Mouse (Mus musculus): ENCODE measurements around the gene Rtl5. TPM values are rescaled to one million over a fixed set of nuclear protein-coding genes. Genes with fewer than 3 reads are reported as not detected.

The Rtl5 gene
- polyA plus RNA-seq, 1 experiment from 2014 or later = 8.5 TPM

DNA sequence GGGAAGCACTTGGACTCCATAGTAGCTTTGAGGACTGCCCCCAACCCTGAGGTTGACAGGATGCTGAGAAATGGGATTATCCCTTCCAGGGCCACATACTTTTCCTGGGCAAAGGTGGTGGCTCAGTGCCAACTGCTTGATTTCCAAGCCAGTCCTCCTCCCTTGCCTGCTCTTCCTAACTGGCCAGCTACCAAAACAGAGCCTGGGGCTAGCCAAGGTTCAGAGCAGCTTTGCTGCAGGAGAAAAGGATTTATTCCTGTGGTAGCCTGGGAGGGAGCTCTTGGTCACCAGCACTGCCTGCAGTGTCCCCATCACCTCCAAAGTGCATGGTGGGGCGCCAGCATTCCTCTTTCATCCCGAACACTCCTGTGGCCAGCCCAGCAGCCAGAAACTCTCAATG is 33.6 kb downstream of the Rtl5 start:
- CTCF ChIA-PET = interaction anchor here (1.0 to 1.3 kb wide), 6 partner anchors 15 to 234 kb away, joined by 3 to 4 read pairs (median 3); no protein-coding TSS in a partner anchor
- TF ChIP-seq CTCF (IDR thresholded peaks at IDR 0.05) = no peak
- POLR2A ChIA-PET = no interaction called here
- in situ Hi-C loops (cut with MboI; ENCODE audit: low pct_unique_long_range_greater_than_20kb) = no loop called here
- H3K27me3 ChIP-seq = no peaks in the 10 kb centered on the region
- DNase-seq (ENCODE audit: low read depth, low spot score) (no peak), ATAC-seq (peak; percentile 51)

DNA sequence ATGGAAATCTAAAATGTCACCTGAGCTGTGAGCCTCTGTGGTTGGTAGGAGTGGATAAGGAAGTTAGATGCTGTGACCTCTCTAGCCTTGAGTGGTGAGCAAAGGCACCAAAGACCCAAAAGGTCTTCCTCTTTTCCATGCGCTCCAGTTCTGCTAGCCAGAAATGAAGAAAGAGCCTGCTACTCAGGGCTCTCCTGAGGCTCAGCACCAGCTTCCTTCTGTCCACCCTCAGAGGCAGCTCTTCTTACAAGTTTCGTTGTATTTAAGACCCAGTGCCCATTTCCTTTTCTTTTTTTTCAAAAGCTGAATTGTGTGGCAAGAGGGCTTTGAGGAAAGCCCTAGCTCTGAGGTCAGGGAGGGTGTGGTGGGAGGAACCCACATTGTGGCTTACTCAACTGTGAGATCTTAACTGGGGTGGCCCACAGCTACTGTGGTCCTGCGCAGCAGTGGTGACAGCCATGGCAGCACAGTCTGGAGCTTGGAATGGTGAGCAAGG is 34.2 kb downstream of the Rtl5 start:
- POLR2A ChIA-PET = no interaction called here
- in situ Hi-C loops (cut with MboI; ENCODE audit: low pct_unique_long_range_greater_than_20kb) = no loop called here

DNA sequence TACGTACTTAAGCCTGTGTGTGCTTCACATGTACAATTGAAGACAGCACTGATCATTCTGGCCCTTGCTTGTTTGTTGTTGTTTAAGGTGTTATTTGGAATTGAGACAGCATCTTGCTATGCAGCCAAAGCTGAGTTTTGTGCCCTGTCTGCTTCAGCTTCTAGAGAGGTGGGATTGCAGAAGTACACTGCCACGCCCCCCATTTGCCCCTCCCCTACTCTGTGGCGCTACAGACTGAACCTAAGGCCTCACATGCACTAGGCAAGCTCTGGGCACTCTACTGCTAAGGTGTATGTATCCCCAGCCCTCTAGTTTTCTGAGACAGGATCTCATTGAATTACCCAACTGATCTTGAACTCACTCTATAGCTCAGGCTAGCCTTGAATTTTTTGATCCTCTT is 35.4 kb downstream of the Rtl5 start:
- ChIA-PET POLR2A (no interaction called here), CTCF (no interaction called here)
- no peaks in the 10 kb centered on the region for H3K27me3 ChIP-seq
- in situ Hi-C loops (cut with MboI; ENCODE audit: low pct_unique_long_range_greater_than_20kb) = no loop called here
- ATAC-seq = no peak
- no peak for DNase-seq (ENCODE audit: low read depth, low spot score)
- no peak for TF ChIP-seq CTCF (IDR thresholded peaks at IDR 0.05)

More for the DNA sequence above, 34.2 kb downstream of the Rtl5 start:
- ATAC-seq = no peak
- no peak for TF ChIP-seq CTCF (IDR thresholded peaks at IDR 0.05)
- CTCF ChIA-PET = interaction anchor here (1.0 to 1.3 kb wide), 5 partner anchors 14 to 86 kb away, joined by 3 to 4 read pairs (median 3); no protein-coding TSS in a partner anchor
- DNase-seq (ENCODE audit: low read depth, low spot score) = no peak
- no peaks in the 10 kb centered on the region for H3K27me3 ChIP-seq

DNA sequence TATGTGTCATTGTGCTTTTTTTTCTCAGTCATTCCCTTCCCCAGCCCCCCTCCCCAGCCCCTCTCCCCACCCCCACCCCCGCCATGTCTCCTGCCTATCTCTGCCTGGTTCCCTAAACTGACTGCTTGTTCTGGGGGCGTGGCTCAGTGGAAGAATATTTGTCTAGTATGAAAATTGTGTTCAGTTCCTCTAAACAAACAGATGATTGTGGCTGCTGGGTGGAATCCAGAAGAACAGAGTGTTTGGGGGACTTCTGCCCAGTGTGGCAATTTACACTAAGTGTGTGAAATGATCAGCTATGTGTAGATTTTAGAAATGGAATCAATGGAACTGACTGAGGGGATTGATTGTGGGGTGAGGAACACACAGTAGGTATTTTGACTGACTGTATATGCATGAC is 37.5 kb downstream of the Rtl5 start:
- no peak for DNase-seq (ENCODE audit: low read depth, low spot score)
- H3K27me3 ChIP-seq = no peaks in the 10 kb centered on the region
- in situ Hi-C loops (cut with MboI; ENCODE audit: low pct_unique_long_range_greater_than_20kb) = no loop called here
- ATAC-seq = no peak
- ChIA-PET CTCF (interaction anchor here (1.0 kb wide), 1 partner anchor 18 kb away, joined by 3 read pairs; no protein-coding TSS in a partner anchor), POLR2A (no interaction called here)
- no peak for TF ChIP-seq CTCF (IDR thresholded peaks at IDR 0.05)

DNA sequence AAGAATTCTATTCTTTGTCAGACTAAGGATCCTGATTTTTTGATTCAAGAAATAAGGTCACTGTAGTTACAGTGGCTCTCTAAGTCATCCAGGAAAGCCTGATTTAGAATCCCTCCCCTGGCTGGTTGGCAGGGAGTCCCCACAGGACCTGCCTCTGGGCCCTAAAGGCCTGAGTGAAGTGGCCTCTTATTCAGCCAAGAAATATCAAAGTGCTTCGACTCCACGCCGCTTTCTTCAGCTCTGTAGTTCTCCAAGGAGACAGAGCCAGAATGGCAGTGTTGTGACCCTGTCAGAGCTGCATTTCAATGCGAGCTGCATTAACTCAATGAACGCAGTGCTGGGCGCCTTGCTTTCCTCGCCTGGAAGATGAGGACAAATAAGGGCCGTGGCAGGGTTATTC is 38.7 kb downstream of the Rtl5 start:
- ChIA-PET POLR2A (no interaction called here), CTCF (no interaction called here)
- TF ChIP-seq CTCF (IDR thresholded peaks at IDR 0.05) = no peak
- ATAC-seq (no peak), DNase-seq (ENCODE audit: low read depth, low spot score) (no peak)
- H3K27me3 ChIP-seq = no peaks in the 10 kb centered on the region
- in situ Hi-C loops (cut with MboI; ENCODE audit: low pct_unique_long_range_greater_than_20kb) = no loop called here

DNA sequence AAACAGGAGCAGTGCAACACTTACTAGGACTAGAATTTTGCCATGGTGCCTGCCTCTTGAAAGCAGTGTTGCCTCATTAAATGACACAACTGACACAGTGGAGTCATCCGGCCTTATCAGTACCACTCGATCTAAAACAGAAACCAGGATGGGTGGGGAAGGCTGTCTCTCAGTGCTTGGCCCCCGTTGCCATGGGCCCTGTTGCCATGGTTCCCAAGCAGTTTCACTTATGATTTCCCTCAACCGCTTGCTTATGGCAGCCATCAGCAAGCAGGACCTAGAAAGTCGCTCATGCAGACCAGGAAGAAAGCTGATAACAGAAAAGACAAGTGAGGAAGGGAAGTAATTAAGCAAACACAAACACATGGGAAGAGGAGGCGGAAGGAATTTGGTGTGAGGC is 39.3 kb downstream of the Rtl5 start:
- ATAC-seq (no peak), DNase-seq (ENCODE audit: low read depth, low spot score) (no peak)
- in situ Hi-C loops (cut with MboI; ENCODE audit: low pct_unique_long_range_greater_than_20kb) = no loop called here
- no peaks in the 10 kb centered on the region for H3K27me3 ChIP-seq
- TF ChIP-seq CTCF (IDR thresholded peaks at IDR 0.05) = no peak
- ChIA-PET CTCF (no interaction called here), POLR2A (no interaction called here)

DNA sequence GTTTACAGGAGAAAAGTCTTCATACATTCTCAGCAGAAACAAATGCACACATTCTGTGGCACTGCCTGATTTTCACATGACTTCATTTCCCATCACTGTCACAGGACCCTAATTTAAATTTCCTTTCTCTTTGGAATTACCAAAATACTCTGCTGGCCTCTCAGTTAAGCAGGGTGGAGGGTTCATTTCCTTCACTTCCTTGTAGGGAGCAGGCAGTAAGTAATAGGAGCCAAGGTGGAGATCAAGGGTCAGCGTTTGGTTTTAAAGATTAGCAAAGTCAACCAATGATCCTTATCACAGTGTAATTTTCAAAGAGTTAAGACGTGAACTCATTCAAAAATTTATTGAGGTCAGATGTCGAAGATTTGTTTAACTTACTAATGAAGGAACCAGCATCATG is 46.1 kb downstream of the Rtl5 start:
- no peak for TF ChIP-seq CTCF (IDR thresholded peaks at IDR 0.05)
- in situ Hi-C loops (cut with MboI; ENCODE audit: low pct_unique_long_range_greater_than_20kb) = no loop called here
- DNase-seq (ENCODE audit: low read depth, low spot score) (no peak), ATAC-seq (no peak)
- CTCF ChIA-PET = no interaction called here
- POLR2A ChIA-PET = no interaction called here
- H3K27me3 ChIP-seq = peaks cover 5% of the 10 kb centered on the region

DNA sequence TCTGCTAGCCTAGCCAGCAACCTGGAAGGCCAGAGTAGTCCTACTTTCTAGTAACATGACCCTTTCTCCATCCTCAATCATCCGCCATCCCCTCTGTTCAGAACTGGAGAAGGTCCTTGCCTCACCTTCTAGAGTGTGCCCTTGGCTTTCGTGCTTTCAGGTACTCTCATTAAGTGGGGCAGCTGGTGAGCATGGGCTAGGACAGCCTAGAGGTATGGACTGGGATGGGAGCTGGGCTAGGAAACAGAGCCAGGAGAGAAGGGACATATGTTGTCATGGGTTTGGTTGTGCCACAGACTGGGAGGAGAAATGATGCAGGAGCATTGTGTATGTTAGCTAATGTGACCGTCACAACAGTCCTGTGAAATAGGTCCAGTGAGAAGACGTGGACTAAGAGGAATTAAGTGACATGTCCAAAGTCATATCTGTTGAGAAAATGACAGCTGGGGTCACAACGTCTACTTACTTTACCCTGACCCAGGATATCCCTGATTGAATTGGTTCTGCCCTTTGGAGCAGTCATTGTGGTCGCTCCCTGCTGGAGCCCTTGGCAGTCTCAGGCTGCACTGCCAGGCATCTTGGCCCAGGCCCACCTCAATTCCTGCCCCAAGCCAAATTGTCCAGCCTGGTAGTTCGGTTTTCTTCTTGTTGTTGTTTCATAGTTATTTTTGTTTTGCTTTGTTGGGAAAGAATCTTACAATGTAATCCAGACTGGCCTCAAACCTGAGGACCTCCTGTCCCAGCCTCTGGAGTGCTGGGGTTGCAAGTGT is 51.4 kb downstream of the Rtl5 start:
- peaks cover 16% of the 10 kb centered on the region for H3K27me3 ChIP-seq
- DNase-seq (ENCODE audit: low read depth, low spot score) = no peak
- ChIA-PET POLR2A (interaction anchor here (1.1 kb wide), 1 partner anchor 41 kb away, joined by 4 read pairs; no protein-coding TSS in a partner anchor), CTCF (interaction anchor here (1.6 kb wide), 1 partner anchor 14 kb away, joined by 3 read pairs; no protein-coding TSS in a partner anchor)
- ATAC-seq = no peak
- no peak for TF ChIP-seq CTCF (IDR thresholded peaks at IDR 0.05)
- in situ Hi-C loops (cut with MboI; ENCODE audit: low pct_unique_long_range_greater_than_20kb) = no loop called here

DNA sequence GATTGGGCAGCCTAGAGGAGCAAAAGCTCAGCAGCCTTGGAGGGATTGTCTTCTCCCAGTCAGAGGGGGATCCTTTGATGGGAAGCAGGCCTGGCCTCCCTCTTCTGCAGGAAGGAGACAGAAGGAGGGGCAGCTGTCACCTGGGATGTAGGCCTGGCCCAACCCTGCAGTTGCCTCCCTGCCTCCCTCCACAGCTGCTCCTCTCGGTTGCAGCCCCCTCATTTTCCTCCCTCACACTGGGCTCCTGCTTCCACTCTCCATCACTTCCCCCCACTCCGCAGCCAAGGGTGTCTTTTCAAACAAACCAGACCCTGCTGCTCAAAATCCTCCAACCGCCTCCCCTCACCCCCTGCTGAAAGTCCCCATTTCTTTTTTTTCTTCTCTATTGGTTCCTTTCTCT is 52.2 kb downstream of the Rtl5 start:
- in situ Hi-C loops (cut with MboI; ENCODE audit: low pct_unique_long_range_greater_than_20kb) = no loop called here
- ChIA-PET POLR2A (interaction anchor here (1.1 kb wide), 1 partner anchor 40 kb away, joined by 4 read pairs; no protein-coding TSS in a partner anchor), CTCF (no interaction called here)
- DNase-seq (ENCODE audit: low read depth, low spot score) (no peak), ATAC-seq (no peak)
- TF ChIP-seq CTCF (IDR thresholded peaks at IDR 0.05) = no peak
- peaks cover 16% of the 10 kb centered on the region for H3K27me3 ChIP-seq

DNA sequence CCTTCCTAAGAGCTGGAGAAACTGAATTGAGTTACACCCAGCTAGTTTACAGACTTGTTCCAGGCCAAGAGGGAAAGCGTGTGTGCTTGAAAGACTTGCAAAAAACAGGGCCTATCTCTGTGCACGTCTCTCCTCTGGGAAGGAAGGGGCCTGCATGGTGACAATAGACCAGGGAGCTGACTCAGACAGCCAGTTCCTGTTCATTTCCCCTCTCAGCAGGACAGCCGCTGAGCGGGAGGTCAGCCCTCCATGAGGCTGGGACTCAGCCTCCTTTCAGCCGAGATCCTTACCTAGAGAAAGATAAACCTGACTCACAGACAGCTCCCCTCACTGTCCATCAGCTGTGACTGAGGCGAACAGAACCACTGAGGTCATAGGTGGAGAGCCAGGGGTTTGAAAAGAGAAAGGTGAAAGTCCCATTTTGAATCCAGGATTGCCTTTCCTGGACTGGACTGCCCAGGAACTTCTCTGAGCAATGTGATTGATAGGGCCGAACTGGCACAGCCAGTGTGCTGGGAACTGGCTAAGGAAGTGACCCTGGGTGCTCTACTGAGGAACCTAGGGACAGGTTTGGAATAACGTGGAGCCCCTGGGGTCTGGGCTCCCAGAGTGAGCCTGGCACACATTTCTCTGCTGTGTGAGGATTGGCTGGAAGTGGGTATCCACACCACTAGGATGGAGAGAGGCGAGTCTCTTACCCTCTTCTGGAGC is 53.7 kb downstream of the Rtl5 start:
- ATAC-seq (no peak), DNase-seq (ENCODE audit: low read depth, low spot score) (no peak)
- CTCF ChIA-PET = no interaction called here
- no peak for TF ChIP-seq CTCF (IDR thresholded peaks at IDR 0.05)
- peaks cover 16% of the 10 kb centered on the region for H3K27me3 ChIP-seq
- in situ Hi-C loops (cut with MboI; ENCODE audit: low pct_unique_long_range_greater_than_20kb) = no loop called here
- POLR2A ChIA-PET = no interaction called here

Other genes starting within 250 kb of the Rtl5 start
- 1.9 TPM for gene Nhsl2, start 221.9 kb downstream of the Rtl5 start, polyA plus RNA-seq (2021)
- gene Pin4, start 48.1 kb upstream of the Rtl5 start, polyA plus RNA-seq (2021) = 76.5 TPM
- gene Ercc6l, start 85.8 kb upstream of the Rtl5 start, polyA plus RNA-seq (2021) = 5.7 TPM
- 1,274 TPM for gene Rps4x, start 118.1 kb upstream of the Rtl5 start, polyA plus RNA-seq (2021)
- gene Cited1, start 180.9 kb upstream of the Rtl5 start, polyA plus RNA-seq (2021) = 13.0 TPM

Measured in Patski (cell line).